Mouse (Mus musculus): ENCODE measurements around the gene Lmo3.

DNA sequence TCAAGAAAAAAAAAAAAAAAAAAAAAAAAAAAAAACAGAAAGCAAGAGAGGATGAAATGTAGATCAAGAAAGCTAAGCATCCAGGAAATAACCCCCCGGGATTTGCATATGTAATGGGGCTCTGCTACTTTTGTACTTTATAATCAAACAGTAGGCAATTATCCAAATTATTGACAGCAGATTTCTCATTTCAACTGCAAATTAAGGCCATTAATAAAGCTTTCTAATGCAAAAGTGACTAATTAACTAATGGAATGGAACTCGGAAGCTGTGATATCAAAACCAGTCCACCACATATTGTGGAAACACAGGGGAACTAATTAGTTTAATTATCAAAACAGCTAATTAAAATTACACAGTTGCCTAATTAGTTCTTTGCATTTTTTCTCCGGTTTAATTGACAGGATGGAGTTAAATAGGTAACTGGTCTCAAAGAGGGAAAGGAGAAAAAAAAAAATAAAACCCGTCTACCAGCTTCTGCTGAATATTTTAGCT lies 785 bp upstream of the Lmo3 start:
- TF ChIP-seq CTCF (IDR thresholded peaks at IDR 0.05; ENCODE audit: borderline replicate concordance, control insufficient read depth, extremely low read depth, insufficient read depth, low read length, poor library complexity): no peak
- TF ChIP-seq POLR2A (IDR thresholded peaks at IDR 0.05; ENCODE audit: control insufficient read depth, extremely low read depth, insufficient read depth, low read length, poor library complexity): no peak

Measured in thymus, adult 2 months (tissue).